Mouse (Mus musculus) kidney, embryonic 16.5 days (tissue): ENCODE results near the gene Pdhx. TPM values are rescaled to one million over a fixed set of nuclear protein-coding genes. Genes with fewer than 3 reads are reported as not detected.

Experiments
- ATAC-seq: fragments of 200-750 bp; cut with Nextera tagmentation; 2 replicates; pipeline ENCODE4 v1.8.0; 2017; ENCODE audit warnings: moderate TSS enrichment; ENCODE audit not compliant: low FRiP score, low TSS enrichment
- H3K27ac ChIP-seq: fragments of 300-500 bp; sonication (generic); 2 replicates; pipeline ENCODE4 v1.5.1; 2014; ENCODE audit warnings: low read length
- H3K27me3 ChIP-seq: fragments of 300-500 bp; sonication (generic); 2 replicates; pipeline ENCODE4 v1.6.1; 2014; ENCODE audit warnings: low read length, control low read depth, mixed read lengths; ENCODE audit not compliant: insufficient read depth
- H3K36me3 ChIP-seq: fragments of 300-500 bp; sonication (generic); 2 replicates; pipeline ENCODE4 v1.6.1; 2014; ENCODE audit warnings: low read length, control low read depth, mixed read lengths; ENCODE audit not compliant: insufficient read depth
- H3K4me1 ChIP-seq: fragments of 300-500 bp; sonication (generic); 2 replicates; pipeline ENCODE4 v1.6.1; 2014; ENCODE audit warnings: low read length, control low read depth, mixed read lengths; ENCODE audit not compliant: insufficient read depth
- H3K4me2 ChIP-seq: fragments of 300-500 bp; sonication (generic); replicated peaks from 2 replicates; pipeline ENCODE4 v1.6.1; 2014; ENCODE audit warnings: low read depth, low read length
- H3K4me3 ChIP-seq: fragments of 300-500 bp; sonication (generic); 2 replicates; pipeline ENCODE4 v1.5.1; 2014; ENCODE audit warnings: mild to moderate bottlenecking, low read length
- H3K9ac ChIP-seq: fragments of 300-500 bp; sonication (generic); replicated peaks from 2 replicates; pipeline ENCODE4 v1.6.1; 2014; ENCODE audit warnings: low read length
- H3K9me3 ChIP-seq: fragments of 300-500 bp; sonication (generic); 2 replicates; pipeline ENCODE4 v1.6.1; 2016; ENCODE audit warnings: low read length, control low read depth
- WGBS: fragments of 180-500 bp; shearing (Covaris S2); extraction: QIAGEN DNeasy Blood & Tissue Kit; methylation state at CpG from one replicate; pipeline ENCODE4 v1.1.7; 2014; 5-methylcytosine and 5-hydroxymethylcytosine counted together
- polyA plus RNA-seq: library from polyadenylated mRNA; unstranded; fragments of >200 nt; fragmentation: Nextera tagmentation; extraction: Ambion mirVana; gene quantifications from 2 replicates; pipeline ENCODE4 v1.2.1, GENCODE M21; 2015

Gene Pdhx
- polyA plus RNA-seq, 1 experiment from 2014 or later, result 46.7 TPM

DNA sequence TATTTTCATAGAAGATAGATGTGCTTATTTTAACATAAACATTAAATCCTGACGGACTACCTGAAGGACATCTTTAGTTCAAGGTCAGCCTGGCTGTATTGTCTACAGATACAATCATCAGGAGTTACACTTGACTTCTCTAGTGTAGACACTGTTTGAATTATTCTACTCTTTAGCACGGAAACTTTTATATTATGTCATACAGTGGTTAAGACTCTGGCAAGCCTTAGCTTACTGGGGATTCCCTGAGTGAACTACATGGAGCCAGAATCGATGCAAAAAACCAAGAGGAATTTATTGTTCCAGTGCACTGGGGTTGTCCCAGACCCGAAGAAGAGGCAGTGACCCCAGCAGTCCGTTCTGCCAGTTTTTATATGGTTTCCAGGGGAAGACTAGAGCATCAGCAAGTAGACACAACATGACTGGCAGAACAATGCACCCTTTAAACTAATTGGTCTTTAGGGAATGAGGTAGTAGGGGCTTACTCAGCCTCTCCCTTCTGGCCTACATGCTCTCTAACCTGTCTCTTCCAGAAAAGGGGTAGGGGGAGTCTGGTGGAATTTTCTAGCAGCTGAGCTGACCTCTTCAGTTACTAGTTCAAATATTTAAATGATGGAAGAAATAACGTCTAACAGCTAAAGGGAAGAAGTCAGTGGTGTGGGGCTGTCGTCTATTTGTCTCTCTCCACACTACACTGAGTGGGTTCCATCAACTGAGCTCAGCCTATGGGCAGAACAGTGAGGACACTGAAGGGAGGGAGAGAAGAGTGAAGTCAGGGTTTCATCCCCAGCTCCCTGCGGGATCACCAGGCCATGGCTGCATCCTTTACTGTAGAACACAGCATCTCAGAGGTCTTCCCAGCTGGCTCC lies 6.4 kb downstream of the Pdhx start:
- no peak overlapping the region for H3K27ac ChIP-seq
- H3K27me3 ChIP-seq, result no peaks in the 10 kb centered on the region
- H3K4me1 ChIP-seq, result peaks cover 28% of the 10 kb centered on the region
- H3K9me3 ChIP-seq, result no peaks in the 10 kb centered on the region
- no peak overlapping the region for H3K9ac ChIP-seq
- H3K4me2 ChIP-seq, result no peak overlapping the region
- no peaks in the 10 kb centered on the region for H3K36me3 ChIP-seq
- WGBS, result 60% methylated on average over 8 of the region's 8 CpGs
- ATAC-seq, result peak; percentile 57
- H3K4me3 ChIP-seq, result no peak overlapping the region

DNA sequence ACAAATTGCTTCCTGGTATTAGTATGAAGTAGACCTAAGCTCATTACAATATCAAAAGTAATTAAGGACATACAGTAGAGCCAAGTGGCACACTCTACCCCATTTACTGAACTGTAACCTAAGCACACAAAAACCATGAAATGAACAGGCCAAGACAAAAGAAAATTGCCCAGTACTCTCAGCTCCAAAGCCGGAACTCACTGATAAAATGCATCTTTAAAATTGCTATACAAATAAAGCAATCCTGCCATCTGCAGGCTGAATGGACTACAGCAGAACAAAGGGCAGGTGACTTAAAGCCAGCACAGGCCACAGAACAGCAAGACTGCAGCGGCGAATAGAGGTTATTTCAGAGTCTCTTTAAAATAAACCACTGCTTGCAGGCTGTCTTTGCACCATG lies 10.4 kb downstream of the Pdhx start:
- H3K4me2 ChIP-seq, result no peak overlapping the region
- WGBS, result 30% methylated on average over 3 of the region's 3 CpGs
- peaks cover 9% of the 10 kb centered on the region for H3K4me1 ChIP-seq
- H3K36me3 ChIP-seq, result no peaks in the 10 kb centered on the region
- H3K27me3 ChIP-seq, result no peaks in the 10 kb centered on the region
- H3K9me3 ChIP-seq, result no peaks in the 10 kb centered on the region
- no peak overlapping the region for H3K27ac ChIP-seq
- ATAC-seq, result no peak
- H3K9ac ChIP-seq, result no peak overlapping the region
- no peak overlapping the region for H3K4me3 ChIP-seq

DNA sequence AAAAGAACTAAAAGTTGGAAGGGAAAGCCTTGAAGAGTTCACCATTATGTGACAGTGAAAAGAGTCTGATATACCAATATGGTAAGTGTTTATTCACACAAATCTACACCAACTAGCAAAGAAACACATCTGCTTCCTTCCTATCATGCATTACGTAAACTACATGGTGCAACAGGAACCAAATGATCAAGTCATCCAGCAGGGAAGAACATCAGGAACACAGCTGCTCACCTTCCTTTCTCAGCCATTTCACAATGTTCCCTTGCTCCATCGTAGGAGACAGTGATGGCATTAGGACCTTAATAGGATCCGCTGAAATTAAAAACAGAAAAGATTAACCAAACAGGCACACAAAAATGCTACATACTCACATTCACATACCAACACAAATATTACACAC lies 15.0 kb downstream of the Pdhx start:
- 92% methylated on average over 3 of the region's 3 CpGs for WGBS
- no peak overlapping the region for H3K4me2 ChIP-seq
- no peak overlapping the region for H3K9ac ChIP-seq
- H3K27ac ChIP-seq, result no peak overlapping the region
- no peaks in the 10 kb centered on the region for H3K4me1 ChIP-seq
- H3K27me3 ChIP-seq, result no peaks in the 10 kb centered on the region
- no peak overlapping the region for H3K4me3 ChIP-seq
- H3K36me3 ChIP-seq, result peaks cover 4% of the 10 kb centered on the region; the same call in 1 of the 2 replicates
- ATAC-seq, result no peak
- H3K9me3 ChIP-seq, result no peaks in the 10 kb centered on the region

DNA sequence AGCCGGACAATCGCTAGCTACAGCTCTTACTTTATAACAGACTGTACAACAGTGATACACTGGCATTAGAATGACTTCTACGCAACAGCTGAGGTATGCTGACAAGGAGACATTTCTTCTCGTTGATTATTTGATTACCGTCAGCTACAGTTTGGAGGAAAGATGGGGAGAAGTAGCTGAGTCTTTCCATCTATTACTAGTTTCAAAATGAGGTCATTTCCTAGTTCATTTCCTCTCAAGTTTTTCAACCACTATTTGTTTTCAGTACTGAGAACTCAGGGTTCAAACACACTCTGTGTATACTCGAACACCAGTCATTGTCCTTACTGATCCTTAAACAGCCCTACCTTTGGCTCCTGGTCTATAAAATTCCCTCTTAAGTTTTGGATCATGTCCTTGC lies 17.5 kb downstream of the Pdhx start:
- H3K27ac ChIP-seq, result no peak overlapping the region
- H3K9me3 ChIP-seq, result no peaks in the 10 kb centered on the region
- H3K4me2 ChIP-seq, result no peak overlapping the region
- no peaks in the 10 kb centered on the region for H3K27me3 ChIP-seq
- H3K36me3 ChIP-seq, result peaks cover 4% of the 10 kb centered on the region; the same call in 1 of the 2 replicates
- ATAC-seq, result no peak
- H3K4me1 ChIP-seq, result no peaks in the 10 kb centered on the region
- no peak overlapping the region for H3K4me3 ChIP-seq
- no peak overlapping the region for H3K9ac ChIP-seq
- 89% methylated on average over 6 of the region's 6 CpGs for WGBS

DNA sequence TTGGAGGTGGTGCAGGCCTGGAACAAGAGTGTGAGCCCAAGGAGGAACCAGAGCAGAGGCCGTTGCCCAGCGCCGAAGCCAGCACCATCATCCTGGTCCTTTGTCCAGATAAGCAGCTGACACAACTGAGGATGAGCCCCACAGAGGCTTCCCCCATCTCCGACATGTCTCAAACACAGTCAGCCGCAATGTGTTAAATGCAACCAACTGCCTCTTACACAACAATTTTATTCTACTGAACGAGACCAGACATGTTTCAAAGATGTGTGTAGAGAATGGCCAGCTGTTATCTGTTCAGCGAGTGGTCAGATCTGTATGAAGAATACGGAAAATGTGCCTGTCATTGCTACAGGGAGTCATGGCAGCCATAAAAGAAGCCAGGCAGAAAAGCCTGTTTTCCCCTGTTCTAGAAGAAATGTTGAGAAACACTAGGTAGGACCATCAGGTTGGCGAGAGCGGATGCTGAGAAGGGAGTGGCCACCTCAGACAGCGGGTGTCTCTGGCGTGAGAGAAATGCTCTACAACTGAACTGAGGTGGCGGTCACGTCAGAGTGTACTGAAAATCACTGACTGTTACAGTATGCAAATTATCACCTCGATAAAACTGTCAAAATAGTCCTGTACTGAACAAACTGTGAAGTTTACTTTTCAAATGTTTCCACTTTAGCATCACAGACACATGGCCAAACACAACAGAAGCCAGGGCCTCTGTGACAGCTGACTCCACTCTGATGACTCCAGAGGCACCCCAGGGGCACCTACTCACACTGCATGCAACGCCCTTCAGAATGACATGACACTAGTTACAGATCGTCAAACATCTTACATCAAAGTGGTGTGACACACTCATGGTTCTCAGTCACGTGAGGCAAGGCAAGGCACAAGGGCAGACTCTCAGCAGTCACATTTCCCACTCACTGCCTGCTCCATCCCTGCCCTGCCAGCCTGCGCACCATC lies 21.1 kb downstream of the Pdhx start:
- Histone ChIP-seq H3K36me3 (peaks cover 4% of the 10 kb centered on the region; the same call in 1 of the 2 replicates), H3K9me3 (no peaks in the 10 kb centered on the region), H3K4me3 (no peak overlapping the region), H3K4me2 (no peak overlapping the region), H3K27me3 (no peaks in the 10 kb centered on the region), H3K27ac (no peak overlapping the region), H3K9ac (no peak overlapping the region), H3K4me1 (no peaks in the 10 kb centered on the region)
- ATAC-seq, result peak; percentile 27; the same call in 1 of the 2 replicates
- 70% methylated on average over 19 of the region's 19 CpGs for WGBS

DNA sequence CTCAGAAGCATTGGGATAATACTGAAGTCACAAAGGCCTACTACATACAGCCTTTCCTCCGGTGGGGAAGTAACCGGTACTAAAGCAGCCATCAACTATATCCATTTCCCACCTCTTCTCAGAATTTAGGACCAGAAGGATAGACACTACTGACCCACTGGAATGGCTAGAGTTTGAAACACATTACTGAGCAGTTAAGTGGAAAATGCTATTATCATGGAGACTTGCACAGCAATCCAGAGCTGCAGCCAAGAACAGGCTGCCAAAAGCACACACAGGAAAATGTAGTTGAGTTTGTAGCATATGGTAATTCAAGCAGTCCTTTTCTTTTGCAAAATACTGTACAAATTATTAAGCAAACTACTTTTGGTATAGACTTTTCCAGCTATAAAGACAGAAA lies 28.0 kb downstream of the Pdhx start:
- 95% methylated on average over 2 of the region's 2 CpGs for WGBS
- Histone ChIP-seq H3K36me3 (peaks cover 12% of the 10 kb centered on the region), H3K27me3 (no peaks in the 10 kb centered on the region), H3K4me3 (no peak overlapping the region), H3K4me1 (no peaks in the 10 kb centered on the region), H3K4me2 (no peak overlapping the region), H3K9me3 (no peaks in the 10 kb centered on the region), H3K27ac (no peak overlapping the region), H3K9ac (no peak overlapping the region)
- ATAC-seq, result no peak

DNA sequence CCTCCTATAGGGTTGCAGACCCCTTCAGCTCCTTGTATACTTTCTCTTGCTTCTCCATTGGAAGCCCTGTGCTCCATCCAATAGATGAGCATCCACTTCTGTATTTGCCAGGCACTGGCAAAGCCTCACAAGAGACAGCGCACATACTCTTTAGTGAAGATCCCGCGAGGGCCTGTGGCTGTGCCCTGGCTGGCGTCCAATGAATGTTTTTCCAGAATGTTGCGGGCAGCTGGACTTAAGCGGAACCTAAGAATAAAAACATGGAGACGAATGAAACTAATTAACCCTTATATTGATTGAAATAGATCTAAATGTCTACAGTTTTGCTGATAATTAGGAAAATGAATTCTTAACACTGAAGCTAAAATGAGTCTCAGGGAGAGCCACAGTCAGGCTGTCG lies 32.4 kb downstream of the Pdhx start:
- peaks cover 9% of the 10 kb centered on the region for H3K36me3 ChIP-seq
- H3K27me3 ChIP-seq, result no peaks in the 10 kb centered on the region
- H3K4me3 ChIP-seq, result no peak overlapping the region
- no peak overlapping the region for H3K9ac ChIP-seq
- WGBS, result 81% methylated on average over 8 of the region's 8 CpGs
- H3K4me2 ChIP-seq, result no peak overlapping the region
- H3K9me3 ChIP-seq, result no peaks in the 10 kb centered on the region
- H3K27ac ChIP-seq, result no peak overlapping the region
- no peaks in the 10 kb centered on the region for H3K4me1 ChIP-seq
- ATAC-seq, result no peak

DNA sequence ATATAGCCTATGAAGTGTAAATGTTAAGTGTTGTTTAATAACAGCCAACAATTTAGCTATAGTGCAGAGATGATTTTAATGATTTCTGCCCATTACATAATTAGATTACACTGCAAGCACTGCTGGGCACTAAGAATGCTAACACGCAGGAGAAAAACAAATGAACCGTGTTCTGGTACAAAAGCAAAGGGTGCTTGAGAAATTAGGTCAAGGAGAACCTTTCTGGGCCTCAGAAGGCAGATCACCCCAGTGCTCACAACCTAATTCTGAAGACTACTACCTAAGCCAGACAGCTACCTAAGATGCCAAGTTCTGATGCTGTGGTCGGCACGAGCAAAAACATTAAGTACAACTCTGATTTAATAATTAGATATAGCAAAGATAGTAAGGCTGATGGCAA lies 35.5 kb downstream of the Pdhx start:
- no peaks in the 10 kb centered on the region for H3K27me3 ChIP-seq
- peaks cover 7% of the 10 kb centered on the region; the same call in 1 of the 2 replicates for H3K36me3 ChIP-seq
- H3K27ac ChIP-seq, result no peak overlapping the region
- ATAC-seq, result no peak
- H3K4me2 ChIP-seq, result no peak overlapping the region
- no peak overlapping the region for H3K9ac ChIP-seq
- no peak overlapping the region for H3K4me3 ChIP-seq
- WGBS, result 76% methylated on average over 4 of the region's 4 CpGs
- no peaks in the 10 kb centered on the region for H3K9me3 ChIP-seq
- no peaks in the 10 kb centered on the region for H3K4me1 ChIP-seq

DNA sequence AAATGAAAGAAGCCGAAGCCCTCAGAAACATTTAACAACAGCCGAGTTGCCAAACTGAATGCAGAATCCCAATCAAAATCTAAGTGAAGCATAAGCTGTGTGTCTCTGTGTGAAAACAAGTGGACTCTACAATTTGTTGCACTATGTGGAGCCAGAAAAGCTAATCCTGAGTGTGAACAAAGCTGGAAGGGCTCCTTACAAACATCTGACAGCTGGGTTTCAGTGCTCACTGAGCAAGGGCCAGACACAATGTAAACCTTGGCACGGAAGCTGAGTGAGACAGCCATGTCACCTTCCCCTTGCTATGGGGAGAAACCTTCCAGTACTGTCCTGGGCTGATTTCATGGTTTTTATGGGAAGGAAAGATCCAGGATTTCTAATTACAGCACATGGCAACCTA lies 50.6 kb downstream of the Pdhx start:
- no peaks in the 10 kb centered on the region for H3K27me3 ChIP-seq
- no peak overlapping the region for H3K27ac ChIP-seq
- peaks cover under 1% of the 10 kb centered on the region; the same call in 1 of the 2 replicates for H3K4me1 ChIP-seq
- ATAC-seq, result no peak
- H3K4me2 ChIP-seq, result no peak overlapping the region
- no peaks in the 10 kb centered on the region for H3K9me3 ChIP-seq
- 0 out of 2 replicates have a peak, but pooled peaks cover 15% of the 10 kb centered on the region for H3K36me3 ChIP-seq
- H3K4me3 ChIP-seq, result no peak overlapping the region
- 96% methylated on average over 3 of the region's 3 CpGs for WGBS
- H3K9ac ChIP-seq, result no peak overlapping the region
